Mouse (Mus musculus) bone marrow, adult 2 months (tissue): Measurements from ENCODE around the gene Fpgs. TPM values are rescaled to one million over a fixed set of nuclear protein-coding genes. Genes with fewer than 3 reads are reported as not detected.

Experiments
- H3K27ac ChIP-seq: fragments of 200-500 bp; 2 replicates; pipeline ENCODE4 v1.5.1; 2012; ENCODE audit warnings: low read depth, mild to moderate bottlenecking, control low read depth, inconsistent platforms, low read length; ENCODE audit not compliant: control insufficient read depth, poor library complexity, insufficient read depth
- H3K4me1 ChIP-seq: fragments of 200-500 bp; 2 replicates; pipeline ENCODE4 v1.6.1; 2011; ENCODE audit warnings: low read length; ENCODE audit not compliant: control insufficient read depth, insufficient read depth
- H3K4me3 ChIP-seq: fragments of 200-500 bp; replicated peaks from 2 replicates; pipeline ENCODE3; 2011; ENCODE audit warnings: mild to moderate bottlenecking, low read depth, low read length, control low read depth; ENCODE audit not compliant: control insufficient read depth
- CTCF ChIP-seq: fragments of 200-500 bp; IDR thresholded peaks from 2 replicates; pipeline ENCODE4 v1.5.1; 2011; ENCODE audit warnings: low read length, control low read depth; ENCODE audit not compliant: control insufficient read depth, insufficient read depth
- POLR2A ChIP-seq: fragments of 200-500 bp; IDR thresholded peaks from 2 replicates; pipeline ENCODE4 v1.6.1; 2011; ENCODE audit warnings: low read depth, mild to moderate bottlenecking, control low read depth, low read length, borderline replicate concordance; ENCODE audit not compliant: control insufficient read depth
- WGBS: fragments of 180-500 bp; shearing (Covaris S2); methylation state at CpG from one replicate; pipeline ENCODE4 v1.1.7; 2018; 5-methylcytosine and 5-hydroxymethylcytosine counted together
- polyA plus RNA-seq: library from polyadenylated mRNA; stranded (reverse); fragments of >200 nt; gene quantifications from 2 replicates; pipeline ENCODE4 v1.2.4, GENCODE M21; 2011; ENCODE audit warnings: low replicate concordance; ENCODE audit not compliant: missing spikeins, insufficient read depth, insufficient read length

Fpgs gene
- polyA plus RNA-seq, 1 experiment: 24.4 TPM

GRCm38 (mm10) chr2:32637778-32638281 is 66.1 kb downstream of the Fpgs start:
- H3K4me1 ChIP-seq: peaks cover 2% of the 10 kb centered on the region; the same call in 1 of the 2 replicates
- 13% methylated on average over 11 of the region's 11 CpGs for WGBS
- no peak for TF ChIP-seq CTCF
- TF ChIP-seq POLR2A: peak; percentile 41; the same call in 1 of the 2 replicates
- H3K27ac ChIP-seq: peak overlapping the region; percentile 63
- no peak overlapping the region for H3K4me3 ChIP-seq

- peaks cover 2% of the 10 kb centered on the region; the same call in 1 of the 2 replicates for H3K4me1 ChIP-seq
- H3K4me3 ChIP-seq: no peak overlapping the region
- no peak overlapping the region for H3K27ac ChIP-seq
- TF ChIP-seq CTCF (no peak), POLR2A (no peak)
- 79% methylated on average over 7 of the region's 7 CpGs for WGBS
These were observed 67.3 kb downstream of the Fpgs start for GRCm38 (mm10) chr2:32636617-32637016.

- WGBS: 75% methylated on average over 10 of the region's 10 CpGs
- no peak for TF ChIP-seq CTCF
- no peak for TF ChIP-seq POLR2A
- H3K4me1 ChIP-seq: peaks cover 2% of the 10 kb centered on the region; the same call in 1 of the 2 replicates
- H3K4me3 ChIP-seq: no peak overlapping the region
- no peak overlapping the region for H3K27ac ChIP-seq
These were observed 69.5 kb downstream of the Fpgs start for GRCm38 (mm10) chr2:32634277-32635105.

GRCm38 (mm10) chr2:32633660-32634059 is 70.3 kb downstream of the Fpgs start:
- TF ChIP-seq CTCF: no peak
- TF ChIP-seq POLR2A: no peak
- H3K27ac ChIP-seq: no peak overlapping the region
- WGBS: 67% methylated on average over 5 of the region's 5 CpGs
- no peak overlapping the region for H3K4me3 ChIP-seq
- peaks cover 2% of the 10 kb centered on the region; the same call in 1 of the 2 replicates for H3K4me1 ChIP-seq

Other genes with a start within 250 kb of the Fpgs start
- 5.4 and 9.7 TPM in 2 replicates for gene Fam102a, start 168.8 kb downstream of the Fpgs start, polyA plus RNA-seq
- 27.7 and 54.8 TPM in 2 replicates for gene Dpm2, start 133.3 kb downstream of the Fpgs start, polyA plus RNA-seq
- not detected in 2 replicates for gene Pip5kl1, start 129.3 kb downstream of the Fpgs start, polyA plus RNA-seq
- gene 9430097D07Rik, start 128.5 kb downstream of the Fpgs start, polyA plus RNA-seq: not detected in 2 replicates
- 8.6 and 18.7 TPM in 2 replicates for gene St6galnac4, start 117.0 kb downstream of the Fpgs start, polyA plus RNA-seq
- 13.3 and 25.7 TPM in 2 replicates for gene St6galnac6, start 104.4 kb downstream of the Fpgs start, polyA plus RNA-seq
- gene Ak1, start 82.4 kb downstream of the Fpgs start, polyA plus RNA-seq: 4.0 and 9.1 TPM in 2 replicates
- 8.4 and 11.3 TPM in 2 replicates for gene Eng, start 57.5 kb downstream of the Fpgs start, polyA plus RNA-seq
- gene Cdk9, start 8.9 kb upstream of the Fpgs start, polyA plus RNA-seq: 105 and 154 TPM in 2 replicates
- gene Sh2d3c, start 16.9 kb upstream of the Fpgs start, polyA plus RNA-seq: 23.3 and 51.8 TPM in 2 replicates
- gene 6330409D20Rik, start 36.9 kb upstream of the Fpgs start, polyA plus RNA-seq: not detected in 2 replicates
- 9.2 and 13.6 TPM in 2 replicates for gene Tor2a, start 53.1 kb upstream of the Fpgs start, polyA plus RNA-seq
- 1.1 and 1.5 TPM in 2 replicates for gene Ttc16, start 71.5 kb upstream of the Fpgs start, polyA plus RNA-seq
- gene Ptrh1, start 71.6 kb upstream of the Fpgs start, polyA plus RNA-seq: 1.7 and 2.7 TPM in 2 replicates
- gene Cfap157, start 80.3 kb upstream of the Fpgs start, polyA plus RNA-seq: not detected in 2 replicates
- gene Stxbp1, start 143.1 kb upstream of the Fpgs start, polyA plus RNA-seq: 2.5 and 3.2 TPM in 2 replicates
- gene Fam129b, start 172.0 kb upstream of the Fpgs start, polyA plus RNA-seq: 2.1 and 9.9 TPM in 2 replicates